Mouse (Mus musculus): Measurements from ENCODE around the gene Saysd1. TPM values are rescaled to one million over a fixed set of nuclear protein-coding genes. Genes with fewer than 3 reads are reported as not detected.

Saysd1 gene
- total and polyA plus RNA-seq, 3 experiments = 3.2 to 4.4 TPM; not detected in 1

GRCm38 (mm10) chr14:20158727-20159681, 20.7 kb upstream of the Saysd1 start:
- Histone ChIP-seq H3K9ac (ENCODE audit: control insufficient read depth, low read depth, low read length, poor library complexity, severe bottlenecking) (no peak overlapping the region), H3K9me3 (replicated peaks; ENCODE audit: insufficient read depth, low read length) (no peaks in the 10 kb centered on the region), H3K4me1 (ENCODE audit: control insufficient read depth in 1 of 2, insufficient read depth in 2 of 2, low read length in 2 of 2) (no peaks in the 10 kb centered on the region), H3K27ac (ENCODE audit: control insufficient read depth, low read depth, low read length) (no peak overlapping the region), H3K27me3 (ENCODE audit: control insufficient read depth in 1 of 2, insufficient read depth in 2 of 2, low read length in 2 of 2) (no peaks in the 10 kb centered on the region), H3K36me3 (ENCODE audit: control insufficient read depth in 1 of 2, insufficient read depth in 2 of 2, low read length in 2 of 2) (no peaks in the 10 kb centered on the region), H3K4me3 (ENCODE audit: control insufficient read depth in 1 of 2, insufficient read depth in 1 of 2, low read depth in 2 of 2, low read length in 2 of 2) (no peak overlapping the region), H3K79me2 (ENCODE audit: control insufficient read depth, insufficient read depth, low read length, poor library complexity) (0 out of 2 replicates have a peak, but pooled peaks cover 2% of the 10 kb centered on the region)
- DNase-seq (ENCODE audit: low read depth, low spot score) = no peak
- TF ChIP-seq MEF2A (IDR thresholded peaks at IDR 0.05; ENCODE audit: extremely low read depth, insufficient replicate concordance, low read depth, low read length, poor library complexity, severe bottlenecking) (no peak), UBTF (IDR thresholded peaks at IDR 0.05; ENCODE audit: borderline replicate concordance, insufficient read depth, low read depth, low read length) (no peak)

GRCm38 (mm10) chr14:20157595-20157994, 19.3 kb upstream of the Saysd1 start:
- TF ChIP-seq ZMIZ1 (IDR thresholded peaks at IDR 0.05; ENCODE audit: low read depth, low read length) (no peak), CHD2 (IDR thresholded peaks at IDR 0.05; ENCODE audit: low read length) (no peak), MXI1 (IDR thresholded peaks at IDR 0.05; ENCODE audit: low read depth, low read length) (no peak), BHLHE40 (IDR thresholded peaks at IDR 0.05; ENCODE audit: borderline replicate concordance, low read depth, low read length) (no peak), RCOR1 (IDR thresholded peaks at IDR 0.05; ENCODE audit: low read depth, low read length) (no peak), UBTF (IDR thresholded peaks at IDR 0.05; ENCODE audit: borderline replicate concordance, insufficient read depth, low read depth, low read length) (no peak), NRF1 (IDR thresholded peaks at IDR 0.05; ENCODE audit: insufficient read depth, low read depth, low read length, poor library complexity, severe bottlenecking) (no peak), E2F4 (IDR thresholded peaks at IDR 0.05; ENCODE audit: borderline replicate concordance, low read depth, low read length) (no peak), MAZ (IDR thresholded peaks at IDR 0.05; ENCODE audit: low read depth, low read length) (no peak), CTCF (IDR thresholded peaks at IDR 0.05 in 2 of 3, conservative IDR thresholded peaks at IDR 0.05 in 1 of 3; ENCODE audit: control insufficient read depth in 1 of 3, insufficient read depth in 1 of 3, low read depth in 2 of 3, low read length in 3 of 3, poor library complexity in 1 of 3, severe bottlenecking in 1 of 3) (no peak), ZKSCAN1 (IDR thresholded peaks at IDR 0.05; ENCODE audit: low read depth, low read length) (no peak), ELF1 (IDR thresholded peaks at IDR 0.05; ENCODE audit: low read depth, low read length) (no peak), GATA1 (IDR thresholded peaks at IDR 0.05; ENCODE audit: low read depth, low read length) (no peak), SMC3 (IDR thresholded peaks at IDR 0.05; ENCODE audit: low read depth, low read length) (no peak), NELFE (IDR thresholded peaks at IDR 0.05; ENCODE audit: low read depth, low read length) (no peak), POLR2AphosphoS2 (IDR thresholded peaks at IDR 0.05; ENCODE audit: low read length) (no peak), KAT2A (conservative IDR thresholded peaks at IDR 0.05; ENCODE audit: low read depth, low read length) (no peak), CHD1 (IDR thresholded peaks at IDR 0.05; ENCODE audit: low read depth, low read length) (no peak), MAFK (IDR thresholded peaks at IDR 0.05; ENCODE audit: borderline replicate concordance, low read depth, low read length) (no peak)
- H3K9ac ChIP-seq (ENCODE audit: control insufficient read depth, low read depth, low read length, poor library complexity, severe bottlenecking) = no peak overlapping the region
- no peaks in the 10 kb centered on the region for H3K27me3 ChIP-seq (ENCODE audit: control insufficient read depth in 1 of 2, insufficient read depth in 2 of 2, low read length in 2 of 2)
- no peaks in the 10 kb centered on the region for H3K4me1 ChIP-seq (ENCODE audit: control insufficient read depth in 1 of 2, insufficient read depth in 2 of 2, low read length in 2 of 2)
- DNase-seq (ENCODE audit: low read depth, low spot score) = no peak
- H3K9me3 ChIP-seq (replicated peaks; ENCODE audit: insufficient read depth, low read length) = no peaks in the 10 kb centered on the region
- no peak overlapping the region for H3K4me3 ChIP-seq (ENCODE audit: control insufficient read depth in 1 of 2, insufficient read depth in 1 of 2, low read depth in 2 of 2, low read length in 2 of 2)
- no peak overlapping the region for H3K27ac ChIP-seq (ENCODE audit: control insufficient read depth, low read depth, low read length)
- H3K79me2 ChIP-seq (ENCODE audit: control insufficient read depth, insufficient read depth, low read length, poor library complexity) = 0 out of 2 replicates have a peak, but pooled peaks cover under 1% of the 10 kb centered on the region
- H3K36me3 ChIP-seq (ENCODE audit: control insufficient read depth in 1 of 2, insufficient read depth in 2 of 2, low read length in 2 of 2) = no peaks in the 10 kb centered on the region

All from MEL (cell line).